Mouse (Mus musculus) lung, postnatal 0 days (tissue): ENCODE measurements around the gene Ints1.

Source experiments
- CTCF ChIP-seq: IDR thresholded peaks from 2 replicates; pipeline ENCODE4 v1.5.1; 2016; ENCODE audit warnings: antibody characterized with exemption, mild to moderate bottlenecking
- EP300 ChIP-seq: IDR thresholded peaks from 2 replicates; pipeline ENCODE4 v1.6.1; 2016; ENCODE audit warnings: antibody characterized with exemption, mild to moderate bottlenecking, control low read depth

DNA sequence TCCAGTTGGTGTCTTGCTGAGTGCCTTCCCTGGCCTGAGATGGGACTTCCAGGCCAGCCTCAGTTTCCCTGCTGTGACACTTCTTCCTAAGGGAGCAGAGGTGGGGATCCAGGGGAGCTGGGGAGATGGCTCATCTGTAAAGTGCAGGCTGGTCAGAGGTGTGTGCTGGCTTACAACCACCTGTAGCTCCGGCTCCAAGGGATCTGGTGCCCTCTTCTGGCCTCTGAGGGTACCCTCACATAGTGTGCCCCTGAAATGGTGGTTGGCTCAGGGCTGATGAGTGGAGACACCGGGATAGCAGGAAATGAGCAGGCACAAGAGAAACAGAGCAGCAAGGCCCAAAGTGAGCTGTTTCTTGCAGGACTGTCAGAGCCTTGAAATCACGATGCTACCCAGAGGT is 29.7 kb downstream of the Ints1 start:
- TF ChIP-seq CTCF (peak; percentile 89), EP300 (no peak)
